Mouse (Mus musculus) liver, embryonic 14.5 days (tissue): ENCODE results near the gene Prkn.

ENCODE experiments used
- CTCF ChIP-seq: IDR thresholded peaks from 2 replicates; pipeline ENCODE4 v1.5.1; 2016; ENCODE audit warnings: antibody characterized with exemption, low read depth, control low read depth
- EP300 ChIP-seq: IDR thresholded peaks from 2 replicates; pipeline ENCODE4 v1.6.1; 2016; ENCODE audit warnings: antibody characterized with exemption, low read depth

DNA sequence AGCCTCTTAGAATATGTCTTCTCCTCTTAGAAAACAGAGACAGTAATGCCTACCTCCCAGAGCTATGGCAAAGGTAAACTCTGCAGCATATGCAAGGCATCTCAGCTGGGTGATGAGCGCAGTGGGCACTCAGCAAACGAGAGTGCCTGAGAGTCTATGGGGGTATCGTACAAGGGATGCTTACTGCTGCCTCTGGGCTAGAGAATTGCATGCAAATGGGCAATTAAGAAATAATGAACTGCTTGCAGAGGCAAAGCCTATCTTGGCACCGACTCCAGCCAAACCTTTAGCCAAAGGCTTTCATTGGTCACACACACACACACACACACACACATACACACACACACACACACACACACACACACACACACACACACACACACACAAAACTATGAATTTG is 290.7 kb downstream of the Prkn start:
- no peak for TF ChIP-seq CTCF
- TF ChIP-seq EP300, result no peak
